37 mouse cellular contexts compared by ENCODE assay signal in the genomic region with DNA sequence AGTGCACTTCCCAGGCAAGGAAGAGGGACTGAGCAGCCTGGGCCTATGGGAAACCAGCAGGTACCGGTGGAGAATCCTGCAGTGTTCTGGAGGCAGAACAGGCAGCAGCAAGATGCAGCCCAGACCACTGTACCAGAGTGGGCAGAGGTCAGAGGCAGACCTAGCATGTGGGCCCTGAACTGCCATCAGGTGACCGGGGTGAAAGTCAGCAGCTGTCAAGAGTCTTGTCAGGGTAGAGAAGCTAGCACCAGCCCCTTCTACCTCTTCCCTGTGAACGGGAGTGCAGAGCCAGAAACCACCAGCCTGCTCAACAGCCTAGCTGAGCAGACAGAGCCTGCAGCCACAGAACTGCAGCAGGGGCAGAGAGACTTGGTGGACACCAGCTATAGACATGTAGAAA. TPM values are rescaled to one million over a fixed set of nuclear protein-coding genes. Genes with fewer than 3 reads are reported as not detected.
"Had no signal": no experiment of that assay in that cellular context is flagged by ENCODE, and none has a peak within 500 bp of the region (broad histone marks: within the 10 kb centered on the region; RNA-seq: fewer than 3 reads in every experiment).

No protein-coding gene starts in this region.

- H3K4me3 ChIP-seq: gastrocnemius, adult 2 months; heart, embryonic 12.5 days; hindbrain, embryonic 10.5 days; hindbrain, embryonic 13.5 days; layer of hippocampus, adult 2 months; left cerebral cortex, adult 2 months; limb, embryonic 13.5 days; liver, embryonic 13.5 days; liver, embryonic 15.5 days had no signal

- H3K27ac ChIP-seq: gastrocnemius, adult 2 months; hindbrain, embryonic 10.5 days; hindbrain, embryonic 13.5 days; layer of hippocampus, adult 2 months; left cerebral cortex, adult 2 months; limb, embryonic 13.5 days; liver, embryonic 13.5 days; liver, embryonic 15.5 days had no signal

- H3K4me1 ChIP-seq: heart, embryonic 12.5 days; hindbrain, embryonic 13.5 days; limb, embryonic 13.5 days; liver, embryonic 13.5 days; liver, embryonic 15.5 days had no signal

- DNase-seq: gastrocnemius, adult 2 months; gastrocnemius, postnatal 10 days; gastrocnemius, postnatal 25 days; heart, postnatal 10 days; heart, postnatal 4 days; kidney, adult 18-20 months; kidney, adult 8-10 months; kidney, postnatal 10 days; kidney, postnatal 25 days; kidney, postnatal 4 days; liver; liver, embryonic 13.5 days; liver, postnatal 0 days had no signal

- H3K27me3 ChIP-seq: hindbrain, embryonic 13.5 days; limb, embryonic 13.5 days; liver, embryonic 13.5 days had no signal

- H3K9ac ChIP-seq: heart, embryonic 12.5 days; hindbrain, embryonic 13.5 days; limb, embryonic 13.5 days; liver, embryonic 13.5 days; liver, embryonic 15.5 days; liver, postnatal 0 days had no signal

- ATAC-seq: hindbrain, embryonic 16.5 days; inflammation-experienced regulatory T-cells, adult 6 months; intestine, postnatal 0 days; liver, postnatal 0 days had no signal

- H3K4me2 ChIP-seq: heart, embryonic 12.5 days; hindbrain, embryonic 13.5 days; limb, embryonic 13.5 days; liver, embryonic 11.5 days; liver, embryonic 13.5 days; liver, embryonic 15.5 days had no signal

- H3K9me3 ChIP-seq: heart, embryonic 12.5 days; hindbrain, embryonic 10.5 days; hindbrain, embryonic 13.5 days; limb, embryonic 13.5 days; liver, embryonic 13.5 days; liver, embryonic 15.5 days had no signal

- H3K36me3 ChIP-seq: heart, embryonic 12.5 days; hindbrain, embryonic 10.5 days; hindbrain, embryonic 13.5 days; limb, embryonic 13.5 days; liver, embryonic 13.5 days; liver, embryonic 15.5 days had no signal

RNA-seq across cellular contexts. Expression of a gene that starts 47.9 kb away (rescaled TPM):
- total RNA-seq: gastrocnemius, adult 2 months; gastrocnemius, postnatal 10 days; gastrocnemius, postnatal 25 days; layer of hippocampus, postnatal 10 days; left cerebral cortex, postnatal 36 days had no signal
- polyA plus RNA-seq: heart, embryonic 14.5 days; heart, embryonic 16.5 days; inflammation-experienced regulatory T-cells, adult 6 months; kidney, embryonic 14.5 days; limb, embryonic 13.5 days; liver, embryonic 13.5 days; liver, postnatal 0 days had no signal

RNA-seq across cellular contexts. Expression of a gene that starts 51.2 kb away (rescaled TPM):
- total RNA-seq: gastrocnemius, adult 2 months; gastrocnemius, postnatal 10 days; gastrocnemius, postnatal 25 days; gastrocnemius, postnatal 4 days; granulocyte monocyte progenitor cell, adult 5-6 weeks; heart, postnatal 25 days; heart, postnatal 4 days; layer of hippocampus, adult 2 months; layer of hippocampus, postnatal 25 days; left cerebral cortex, adult 2 months; left cerebral cortex, postnatal 14 days; left cerebral cortex, postnatal 36 days had no signal
- polyA plus RNA-seq: frontal cortex, adult 2 months; heart, embryonic 12.5 days; heart, embryonic 14.5 days; heart, embryonic 16.5 days; hindbrain, embryonic 13.5 days; hindbrain, embryonic 16.5 days; inflammation-experienced regulatory T-cells, adult 6 months; kidney, embryonic 14.5 days; kidney, embryonic 16.5 days; limb, embryonic 11.5 days; limb, embryonic 13.5 days; liver, embryonic 11.5 days; liver, embryonic 13.5 days; liver, embryonic 15.5 days; liver, postnatal 0 days had no signal
